Comparison of ENCODE assay signal across 1 mouse cellular context in the genomic region with DNA sequence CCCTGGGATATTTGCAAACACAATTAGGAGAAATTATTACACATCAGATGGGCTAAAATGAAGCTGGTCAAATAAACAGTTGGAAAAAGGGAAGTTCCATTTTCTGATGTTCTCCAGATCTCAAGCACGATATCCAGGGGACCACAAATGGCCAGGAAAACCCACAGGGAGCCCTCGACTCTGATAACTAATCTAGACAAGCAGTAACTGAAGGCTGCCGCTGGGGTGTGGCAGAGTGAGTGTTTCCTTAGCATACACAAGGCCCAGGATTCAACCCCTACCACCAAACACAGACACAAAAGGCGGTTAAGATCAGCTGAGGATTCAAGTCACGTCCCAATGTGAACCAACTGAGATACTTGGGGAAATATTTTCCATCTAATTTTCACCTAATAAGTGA.
TF ChIP-seq lines count a peak whose summit lies in the region.

No protein-coding gene starts in this region.

TF ChIP-seq in MEL, 35 proteins besides CTCF, POLR2A, EP300 and RAD21 (continued from another document):
- TF ChIP-seq JUND (IDR thresholded peaks at IDR 0.05; ENCODE audit: low read depth, low read length) = no peak
- 0 out of 2 replicates have a peak, but pooled peaks have one; percentile 44 for TF ChIP-seq HCFC1 (IDR thresholded peaks at IDR 0.05; ENCODE audit: low read depth, low read length)
- peak; percentile 23; the same call in 1 of the 2 replicates for TF ChIP-seq SMC3 (IDR thresholded peaks at IDR 0.05; ENCODE audit: low read depth, low read length)
- no peak for TF ChIP-seq E2F4 (IDR thresholded peaks at IDR 0.05; ENCODE audit: borderline replicate concordance, low read depth, low read length)
- TF ChIP-seq ZMIZ1 (IDR thresholded peaks at IDR 0.05; ENCODE audit: low read depth, low read length) = no peak
- no peak for TF ChIP-seq CHD1 (IDR thresholded peaks at IDR 0.05; ENCODE audit: low read depth, low read length)
- no peak for TF ChIP-seq GABPA (IDR thresholded peaks at IDR 0.05; ENCODE audit: low read depth, low read length)
- no peak for TF ChIP-seq MEF2A (IDR thresholded peaks at IDR 0.05; ENCODE audit: extremely low read depth, insufficient replicate concordance, low read depth, low read length, poor library complexity, severe bottlenecking)
